Mouse (Mus musculus): ENCODE data around the gene Ostf1. TPM values are rescaled to one million over a fixed set of nuclear protein-coding genes. Genes with fewer than 3 reads are reported as not detected.

Ostf1 gene
- polyA plus RNA-seq, 1 experiment from 2014 or later: 25.8 TPM

DNA sequence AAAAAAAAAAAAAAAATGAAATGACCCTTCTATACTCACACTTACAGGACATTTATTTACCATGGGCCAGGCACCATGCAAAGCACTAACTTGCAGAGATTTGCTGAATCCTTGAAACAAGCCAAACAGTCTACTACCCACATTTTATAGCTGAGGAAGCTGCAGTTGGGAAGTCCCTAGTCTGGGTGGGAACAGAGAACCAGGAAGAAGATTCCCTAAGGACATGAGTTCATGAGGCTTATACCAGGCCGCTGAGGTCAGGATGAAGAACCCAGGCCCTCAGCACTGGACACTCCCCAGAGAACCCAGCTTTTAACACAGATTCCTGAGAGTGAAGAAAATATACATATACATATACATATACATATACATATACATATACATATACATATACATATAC lies 14.1 kb downstream of the Ostf1 start:
- ATAC-seq (ENCODE audit: low read depth): no peak
- WGBS: 91% methylated on average over 1 of the region's 1 CpGs

DNA sequence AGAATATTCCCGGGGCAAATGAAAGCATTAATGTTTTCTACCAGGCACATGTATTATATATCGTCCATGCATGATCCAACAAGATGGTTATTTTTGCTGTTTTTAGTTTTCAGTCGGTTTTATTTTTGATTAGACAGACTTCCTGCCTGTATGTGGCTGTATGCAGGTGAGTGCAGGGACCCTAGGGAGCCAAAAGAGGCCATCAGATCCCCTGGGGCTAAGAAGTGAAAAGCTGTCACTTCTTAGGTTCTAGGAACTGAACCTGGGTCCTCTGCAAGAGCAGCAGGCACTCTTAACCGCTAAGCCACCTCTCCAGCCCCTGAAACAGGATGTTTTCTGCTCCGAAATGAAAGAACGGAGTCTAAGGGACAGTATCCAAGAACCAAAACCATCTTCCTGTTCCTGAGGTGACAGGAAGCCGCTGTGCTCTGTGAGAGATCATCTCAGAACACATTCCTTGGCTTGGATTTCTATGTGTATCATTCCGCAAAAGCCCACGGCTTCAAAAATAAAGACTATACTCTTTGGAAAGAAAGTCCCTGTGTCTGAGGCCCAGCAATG lies 15.9 kb downstream of the Ostf1 start:
- H3K27me3 ChIP-seq (ENCODE audit: control insufficient read depth, insufficient read depth, low read length): no peaks in the 10 kb centered on the region
- H3K9me3 ChIP-seq (ENCODE audit: control insufficient read depth, low read length): no peaks in the 10 kb centered on the region
- WGBS: 77% methylated on average over 9 of the region's 9 CpGs
- H3K4me3 ChIP-seq (ENCODE audit: low read depth, low read length): no peak overlapping the region
- H3K27ac ChIP-seq (ENCODE audit: low read depth, low read length): no peak overlapping the region
- H3K36me3 ChIP-seq (ENCODE audit: control insufficient read depth, insufficient read depth, low read length): no peaks in the 10 kb centered on the region
- no peak overlapping the region; the same call in 1 of the 2 replicates for H3K4me2 ChIP-seq (ENCODE audit: low read depth, low read length)
- ATAC-seq (ENCODE audit: low read depth): no peak
- H3K9ac ChIP-seq (replicated peaks; ENCODE audit: low read depth, low read length): no peak overlapping the region
- H3K4me1 ChIP-seq (ENCODE audit: control insufficient read depth, insufficient read depth, low read length): no peaks in the 10 kb centered on the region

More for the DNA sequence above, 14.1 kb downstream of the Ostf1 start:
- Histone ChIP-seq H3K9me3 (ENCODE audit: control insufficient read depth, low read length) (no peaks in the 10 kb centered on the region), H3K4me1 (ENCODE audit: control insufficient read depth, insufficient read depth, low read length) (no peaks in the 10 kb centered on the region), H3K4me3 (ENCODE audit: low read depth, low read length) (no peak overlapping the region), H3K36me3 (ENCODE audit: control insufficient read depth, insufficient read depth, low read length) (no peaks in the 10 kb centered on the region), H3K27ac (ENCODE audit: low read depth, low read length) (no peak overlapping the region), H3K9ac (replicated peaks; ENCODE audit: low read depth, low read length) (no peak overlapping the region), H3K4me2 (ENCODE audit: low read depth, low read length) (no peak overlapping the region), H3K27me3 (ENCODE audit: control insufficient read depth, insufficient read depth, low read length) (no peaks in the 10 kb centered on the region)

DNA sequence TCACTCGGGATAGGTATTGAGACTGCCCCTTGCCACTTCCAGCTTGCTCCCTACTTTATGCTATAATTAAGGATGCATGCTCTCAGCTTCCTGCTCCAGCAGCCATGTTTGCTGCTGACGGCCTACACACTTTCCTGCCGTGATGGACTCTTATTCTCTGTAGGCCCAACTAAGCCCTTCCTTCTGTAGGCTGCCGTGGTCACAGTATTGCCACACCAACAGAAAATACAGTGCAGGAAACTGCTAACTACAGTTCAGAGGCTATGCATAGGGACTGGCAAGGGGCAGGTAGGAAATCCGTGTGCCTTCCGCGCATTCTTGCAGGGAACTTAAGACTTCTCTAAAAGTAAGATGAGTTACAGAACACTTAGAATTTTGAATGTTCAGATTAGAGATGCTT lies 17.3 kb downstream of the Ostf1 start:
- Histone ChIP-seq H3K9ac (replicated peaks; ENCODE audit: low read depth, low read length) (no peak overlapping the region), H3K4me2 (ENCODE audit: low read depth, low read length) (no peak overlapping the region), H3K9me3 (ENCODE audit: control insufficient read depth, low read length) (no peaks in the 10 kb centered on the region), H3K36me3 (ENCODE audit: control insufficient read depth, insufficient read depth, low read length) (no peaks in the 10 kb centered on the region), H3K27me3 (ENCODE audit: control insufficient read depth, insufficient read depth, low read length) (no peaks in the 10 kb centered on the region), H3K4me1 (ENCODE audit: control insufficient read depth, insufficient read depth, low read length) (no peaks in the 10 kb centered on the region), H3K27ac (ENCODE audit: low read depth, low read length) (no peak overlapping the region), H3K4me3 (ENCODE audit: low read depth, low read length) (no peak overlapping the region)
- no peak for ATAC-seq (ENCODE audit: low read depth)
- WGBS: 86% methylated on average over 7 of the region's 7 CpGs

DNA sequence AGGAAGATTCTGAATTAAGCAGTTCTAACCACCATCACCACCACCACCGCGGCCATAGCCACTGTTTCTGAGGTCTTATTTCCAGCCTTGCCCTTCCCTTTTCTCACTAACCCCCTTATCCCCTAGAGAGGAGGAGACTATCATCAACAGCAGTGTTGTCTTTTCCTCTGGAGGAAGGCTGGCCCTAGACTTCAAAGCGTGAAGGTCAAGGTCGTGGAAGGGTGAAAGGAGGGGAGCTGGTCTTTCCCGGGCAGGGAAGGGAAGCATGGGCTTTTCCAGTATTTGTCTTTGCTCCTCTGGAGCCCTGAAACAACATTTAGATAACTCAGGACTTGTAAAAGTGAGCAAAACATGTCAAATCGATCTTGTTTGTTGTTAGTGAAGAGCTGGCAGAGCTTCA lies 22.6 kb downstream of the Ostf1 start:
- Histone ChIP-seq H3K9me3 (ENCODE audit: control insufficient read depth, low read length) (no peaks in the 10 kb centered on the region), H3K4me2 (ENCODE audit: low read depth, low read length) (no peak overlapping the region), H3K27ac (ENCODE audit: low read depth, low read length) (no peak overlapping the region), H3K27me3 (ENCODE audit: control insufficient read depth, insufficient read depth, low read length) (no peaks in the 10 kb centered on the region), H3K4me3 (ENCODE audit: low read depth, low read length) (no peak overlapping the region), H3K36me3 (ENCODE audit: control insufficient read depth, insufficient read depth, low read length) (no peaks in the 10 kb centered on the region), H3K4me1 (ENCODE audit: control insufficient read depth, insufficient read depth, low read length) (no peaks in the 10 kb centered on the region), H3K9ac (replicated peaks; ENCODE audit: low read depth, low read length) (no peak overlapping the region)
- 70% methylated on average over 6 of the region's 6 CpGs for WGBS
- ATAC-seq (ENCODE audit: low read depth): no peak

DNA sequence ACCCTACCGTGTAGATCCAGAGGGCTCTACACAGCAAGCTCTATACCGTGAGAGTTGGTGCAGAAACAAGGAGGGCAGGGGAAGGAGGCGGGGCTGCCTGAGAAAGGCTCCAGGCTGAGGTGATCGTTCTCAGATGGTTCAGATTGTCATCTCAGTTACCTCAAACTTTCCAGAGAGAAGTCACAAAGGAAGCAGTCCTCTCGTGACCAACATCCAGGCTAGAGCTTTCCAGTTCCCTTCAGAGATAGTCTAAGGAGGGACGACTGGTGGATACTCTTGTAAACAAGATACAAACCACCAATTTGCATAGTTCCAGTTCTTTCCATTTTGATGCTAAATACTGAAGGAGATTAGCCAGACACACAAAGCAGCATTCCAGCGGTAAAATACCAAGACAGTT lies 23.7 kb downstream of the Ostf1 start:
- Histone ChIP-seq H3K27ac (ENCODE audit: low read depth, low read length) (no peak overlapping the region), H3K9me3 (ENCODE audit: control insufficient read depth, low read length) (no peaks in the 10 kb centered on the region), H3K27me3 (ENCODE audit: control insufficient read depth, insufficient read depth, low read length) (no peaks in the 10 kb centered on the region), H3K4me2 (ENCODE audit: low read depth, low read length) (no peak overlapping the region), H3K4me1 (ENCODE audit: control insufficient read depth, insufficient read depth, low read length) (no peaks in the 10 kb centered on the region), H3K9ac (replicated peaks; ENCODE audit: low read depth, low read length) (no peak overlapping the region), H3K4me3 (ENCODE audit: low read depth, low read length) (no peak overlapping the region), H3K36me3 (ENCODE audit: control insufficient read depth, insufficient read depth, low read length) (no peaks in the 10 kb centered on the region)
- 60% methylated on average over 7 of the region's 7 CpGs for WGBS
- no peak for ATAC-seq (ENCODE audit: low read depth)

DNA sequence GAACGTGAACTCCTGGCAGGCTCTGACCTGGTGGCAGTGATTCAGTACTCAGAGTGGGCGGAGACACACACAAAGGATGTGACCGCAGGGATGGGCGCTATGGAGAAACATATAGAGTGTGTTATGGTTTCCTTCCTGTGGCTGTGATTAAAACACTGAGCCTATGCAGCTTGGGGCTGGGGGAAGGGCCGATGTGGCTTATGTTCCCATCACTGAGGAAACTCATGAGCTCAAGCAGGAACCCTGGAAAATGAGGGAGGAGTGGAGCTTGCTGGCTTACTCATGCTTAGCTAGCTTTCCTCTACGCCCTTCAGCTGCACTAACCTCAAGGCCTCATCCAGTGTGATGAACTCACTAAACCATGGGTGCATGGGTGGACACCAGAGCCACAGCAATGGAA lies 28.6 kb downstream of the Ostf1 start:
- Histone ChIP-seq H3K27me3 (ENCODE audit: control insufficient read depth, insufficient read depth, low read length) (no peaks in the 10 kb centered on the region), H3K4me2 (ENCODE audit: low read depth, low read length) (no peak overlapping the region), H3K9me3 (ENCODE audit: control insufficient read depth, low read length) (no peaks in the 10 kb centered on the region), H3K36me3 (ENCODE audit: control insufficient read depth, insufficient read depth, low read length) (no peaks in the 10 kb centered on the region), H3K4me3 (ENCODE audit: low read depth, low read length) (no peak overlapping the region), H3K9ac (replicated peaks; ENCODE audit: low read depth, low read length) (no peak overlapping the region), H3K4me1 (ENCODE audit: control insufficient read depth, insufficient read depth, low read length) (no peaks in the 10 kb centered on the region), H3K27ac (ENCODE audit: low read depth, low read length) (no peak overlapping the region)
- no peak for ATAC-seq (ENCODE audit: low read depth)
- WGBS: 70% methylated on average over 6 of the region's 6 CpGs

DNA sequence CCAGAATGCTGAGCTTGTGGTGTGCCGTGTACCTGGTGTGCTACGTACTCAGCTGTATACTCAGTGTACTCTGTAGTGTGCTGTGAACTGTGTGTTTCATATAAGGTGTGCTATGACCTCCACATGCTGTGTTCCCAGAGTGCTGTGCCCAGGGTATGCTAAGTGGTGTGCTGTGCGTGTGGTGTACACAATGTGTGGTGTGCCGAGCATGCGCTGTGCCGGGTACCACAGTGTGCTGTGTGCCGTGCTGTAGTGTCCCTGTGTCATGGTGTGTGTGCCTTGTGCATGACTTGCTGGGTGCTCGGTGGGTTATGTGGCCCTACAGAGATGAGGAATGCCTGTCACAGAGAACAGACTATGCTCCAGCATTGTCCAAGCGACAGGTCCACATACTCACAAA lies 31.0 kb downstream of the Ostf1 start:
- Histone ChIP-seq H3K36me3 (ENCODE audit: control insufficient read depth, insufficient read depth, low read length) (no peaks in the 10 kb centered on the region), H3K9me3 (ENCODE audit: control insufficient read depth, low read length) (no peaks in the 10 kb centered on the region), H3K4me3 (ENCODE audit: low read depth, low read length) (no peak overlapping the region), H3K27me3 (ENCODE audit: control insufficient read depth, insufficient read depth, low read length) (no peaks in the 10 kb centered on the region), H3K4me2 (ENCODE audit: low read depth, low read length) (no peak overlapping the region), H3K4me1 (ENCODE audit: control insufficient read depth, insufficient read depth, low read length) (no peaks in the 10 kb centered on the region), H3K27ac (ENCODE audit: low read depth, low read length) (no peak overlapping the region), H3K9ac (replicated peaks; ENCODE audit: low read depth, low read length) (no peak overlapping the region)
- no peak for ATAC-seq (ENCODE audit: low read depth)
- WGBS: 94% methylated on average over 9 of the region's 9 CpGs

DNA sequence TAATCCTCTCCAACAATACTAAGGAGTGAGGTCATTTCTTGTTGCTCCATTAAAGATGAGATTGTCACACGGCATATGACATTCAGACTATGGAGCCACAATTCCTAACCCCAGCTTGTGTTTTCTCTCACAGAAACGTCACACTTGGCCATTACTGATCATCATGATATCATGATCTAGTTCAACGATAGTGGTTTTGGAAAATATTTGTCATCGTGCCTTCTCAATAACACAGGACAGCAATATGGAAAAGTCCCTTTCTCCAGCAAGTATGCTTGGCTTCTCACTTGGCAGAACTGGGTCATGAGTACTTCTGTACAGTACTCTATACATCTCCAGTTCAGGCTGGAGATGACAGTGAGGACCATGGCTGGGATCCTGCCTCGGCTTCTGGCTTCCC lies 32.0 kb downstream of the Ostf1 start:
- Histone ChIP-seq H3K9me3 (ENCODE audit: control insufficient read depth, low read length) (no peaks in the 10 kb centered on the region), H3K4me2 (ENCODE audit: low read depth, low read length) (no peak overlapping the region), H3K9ac (replicated peaks; ENCODE audit: low read depth, low read length) (no peak overlapping the region), H3K4me1 (ENCODE audit: control insufficient read depth, insufficient read depth, low read length) (no peaks in the 10 kb centered on the region), H3K36me3 (ENCODE audit: control insufficient read depth, insufficient read depth, low read length) (no peaks in the 10 kb centered on the region), H3K27me3 (ENCODE audit: control insufficient read depth, insufficient read depth, low read length) (no peaks in the 10 kb centered on the region), H3K27ac (ENCODE audit: low read depth, low read length) (no peak overlapping the region), H3K4me3 (ENCODE audit: low read depth, low read length) (no peak overlapping the region)
- 93% methylated on average over 5 of the region's 5 CpGs for WGBS
- ATAC-seq (ENCODE audit: low read depth): no peak

DNA sequence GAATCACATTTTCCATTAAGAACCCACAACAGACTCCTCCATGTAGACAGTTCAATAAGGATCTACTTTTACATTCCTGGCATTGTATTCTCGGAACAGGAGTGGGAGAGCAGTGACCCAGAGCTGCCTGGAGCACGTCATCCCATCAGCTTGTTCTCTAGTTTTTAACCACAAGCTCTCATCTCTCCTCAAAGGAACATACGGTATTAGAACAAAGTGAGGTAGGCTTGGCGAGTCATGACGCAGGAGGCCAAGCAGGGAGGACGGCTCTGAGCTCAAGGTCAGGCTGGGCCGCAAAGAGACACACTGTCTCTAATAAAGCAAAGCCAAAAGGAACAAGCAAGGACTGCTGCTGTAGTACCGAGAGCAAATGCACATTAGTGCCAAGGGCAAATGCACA lies 32.6 kb downstream of the Ostf1 start:
- H3K27ac ChIP-seq (ENCODE audit: low read depth, low read length): no peak overlapping the region
- no peak overlapping the region for H3K4me3 ChIP-seq (ENCODE audit: low read depth, low read length)
- WGBS: 76% methylated on average over 8 of the region's 8 CpGs
- no peaks in the 10 kb centered on the region for H3K27me3 ChIP-seq (ENCODE audit: control insufficient read depth, insufficient read depth, low read length)
- no peak overlapping the region for H3K9ac ChIP-seq (replicated peaks; ENCODE audit: low read depth, low read length)
- no peaks in the 10 kb centered on the region for H3K9me3 ChIP-seq (ENCODE audit: control insufficient read depth, low read length)
- H3K4me1 ChIP-seq (ENCODE audit: control insufficient read depth, insufficient read depth, low read length): no peaks in the 10 kb centered on the region
- no peak for ATAC-seq (ENCODE audit: low read depth)
- no peak overlapping the region for H3K4me2 ChIP-seq (ENCODE audit: low read depth, low read length)
- H3K36me3 ChIP-seq (ENCODE audit: control insufficient read depth, insufficient read depth, low read length): no peaks in the 10 kb centered on the region
